Mouse (Mus musculus) ovary, postnatal 14 days (tissue): ENCODE measurements around the gene Nxpe3.

ENCODE experiments used
- DNase-seq: peaks from one replicate; pipeline ENCODE4 v3.0.0; 2022; ENCODE audit warnings: low spot score

Gene Nxpe3

GRCm38 (mm10) chr16:55809779-55810514, 85.1 kb downstream of the Nxpe3 start:
- DNase-seq, result no peak

GRCm38 (mm10) chr16:55809345-55809744, 85.7 kb downstream of the Nxpe3 start:
- DNase-seq, result no peak

- no peak for DNase-seq
These were observed 87.6 kb downstream of the Nxpe3 start for GRCm38 (mm10) chr16:55807505-55807932.

- no peak for DNase-seq
These were observed 90.3 kb downstream of the Nxpe3 start for GRCm38 (mm10) chr16:55804799-55805198.

GRCm38 (mm10) chr16:55801629-55802028, 93.5 kb downstream of the Nxpe3 start:
- no peak for DNase-seq

GRCm38 (mm10) chr16:55798845-55799244, 96.2 kb downstream of the Nxpe3 start:
- no peak for DNase-seq

- DNase-seq, result no peak
These were observed 104.8 kb downstream of the Nxpe3 start for GRCm38 (mm10) chr16:55790326-55790725.
